Mouse (Mus musculus): Measurements from ENCODE around the gene Adgrd1.

Gene Adgrd1

GRCm38 (mm10) chr5:129218537-129218981 lies 122.0 kb downstream of the Adgrd1 start:
- Histone ChIP-seq H3K4me1 (replicated peaks; ENCODE audit: low read depth, low read length) (peaks cover 56% of the 10 kb centered on the region), H3K9me3 (ENCODE audit: low read length) (peaks cover 8% of the 10 kb centered on the region; the same call in 1 of the 2 replicates), H3K4me3 (replicated peaks; ENCODE audit: low read length) (peak overlapping the region; percentile 39; the same call in 1 of the 2 replicates), H3K36me3 (ENCODE audit: insufficient read depth, low read length) (no peaks in the 10 kb centered on the region), H3K27me3 (ENCODE audit: insufficient read depth, low read length) (peaks cover 9% of the 10 kb centered on the region)
- TF ChIP-seq CTCF (conservative IDR thresholded peaks at IDR 0.05; ENCODE audit: low read length) (no peak), NANOG (IDR thresholded peaks at IDR 0.05; ENCODE audit: borderline replicate concordance, low read length) (no peak), POU5F1 (IDR thresholded peaks at IDR 0.05; ENCODE audit: borderline replicate concordance, low read length) (no peak)

- peaks cover 49% of the 10 kb centered on the region for H3K4me1 ChIP-seq (replicated peaks; ENCODE audit: low read depth, low read length)
- H3K27me3 ChIP-seq (ENCODE audit: insufficient read depth, low read length): peaks cover 10% of the 10 kb centered on the region
- peak; percentile 57 for TF ChIP-seq CTCF (conservative IDR thresholded peaks at IDR 0.05; ENCODE audit: low read length)
- no peak for TF ChIP-seq POU5F1 (IDR thresholded peaks at IDR 0.05; ENCODE audit: borderline replicate concordance, low read length)
- no peak for TF ChIP-seq NANOG (IDR thresholded peaks at IDR 0.05; ENCODE audit: borderline replicate concordance, low read length)
- peaks cover 8% of the 10 kb centered on the region; the same call in 1 of the 2 replicates for H3K9me3 ChIP-seq (ENCODE audit: low read length)
- no peak overlapping the region for H3K4me3 ChIP-seq (replicated peaks; ENCODE audit: low read length)
- no peaks in the 10 kb centered on the region for H3K36me3 ChIP-seq (ENCODE audit: insufficient read depth, low read length)
These were observed 122.7 kb downstream of the Adgrd1 start for GRCm38 (mm10) chr5:129219178-129219760.

- Histone ChIP-seq H3K4me1 (replicated peaks; ENCODE audit: low read depth, low read length) (peaks cover 17% of the 10 kb centered on the region), H3K27me3 (ENCODE audit: insufficient read depth, low read length) (peaks cover 26% of the 10 kb centered on the region), H3K4me3 (replicated peaks; ENCODE audit: low read length) (no peak overlapping the region), H3K36me3 (ENCODE audit: insufficient read depth, low read length) (no peaks in the 10 kb centered on the region), H3K9me3 (ENCODE audit: low read length) (peaks cover 8% of the 10 kb centered on the region)
- no peak for TF ChIP-seq POU5F1 (IDR thresholded peaks at IDR 0.05; ENCODE audit: borderline replicate concordance, low read length)
- no peak for TF ChIP-seq NANOG (IDR thresholded peaks at IDR 0.05; ENCODE audit: borderline replicate concordance, low read length)
- no peak for TF ChIP-seq CTCF (conservative IDR thresholded peaks at IDR 0.05; ENCODE audit: low read length)
These were observed 129.4 kb downstream of the Adgrd1 start for GRCm38 (mm10) chr5:129225810-129226450.

DNA sequence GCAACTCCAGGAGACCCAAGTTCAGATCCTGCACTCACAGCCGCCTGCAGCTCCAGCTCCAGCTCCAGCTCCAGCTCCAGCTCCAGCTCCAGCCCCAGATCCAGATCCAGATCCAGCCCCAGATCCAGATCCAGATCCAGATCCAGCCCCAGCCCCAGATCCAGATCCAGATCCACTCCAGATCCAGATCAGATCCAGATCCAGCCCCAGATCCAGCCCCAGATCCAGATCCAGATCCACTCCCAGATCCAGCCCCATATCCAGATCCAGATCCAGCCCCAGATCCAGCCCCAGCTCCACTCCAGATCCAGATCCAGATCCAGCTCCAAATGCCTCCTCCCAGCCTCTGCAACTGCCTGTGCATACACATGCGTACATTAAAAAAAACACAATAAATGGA lies 131.6 kb downstream of the Adgrd1 start:
- TF ChIP-seq CTCF (conservative IDR thresholded peaks at IDR 0.05; ENCODE audit: low read length) (no peak), NANOG (IDR thresholded peaks at IDR 0.05; ENCODE audit: borderline replicate concordance, low read length) (no peak), POU5F1 (IDR thresholded peaks at IDR 0.05; ENCODE audit: borderline replicate concordance, low read length) (no peak)
- Histone ChIP-seq H3K27me3 (ENCODE audit: insufficient read depth, low read length) (peaks cover 26% of the 10 kb centered on the region), H3K9me3 (ENCODE audit: low read length) (peaks cover 14% of the 10 kb centered on the region), H3K4me1 (replicated peaks; ENCODE audit: low read depth, low read length) (peaks cover 10% of the 10 kb centered on the region), H3K36me3 (ENCODE audit: insufficient read depth, low read length) (no peaks in the 10 kb centered on the region), H3K4me3 (replicated peaks; ENCODE audit: low read length) (no peak overlapping the region)

DNA sequence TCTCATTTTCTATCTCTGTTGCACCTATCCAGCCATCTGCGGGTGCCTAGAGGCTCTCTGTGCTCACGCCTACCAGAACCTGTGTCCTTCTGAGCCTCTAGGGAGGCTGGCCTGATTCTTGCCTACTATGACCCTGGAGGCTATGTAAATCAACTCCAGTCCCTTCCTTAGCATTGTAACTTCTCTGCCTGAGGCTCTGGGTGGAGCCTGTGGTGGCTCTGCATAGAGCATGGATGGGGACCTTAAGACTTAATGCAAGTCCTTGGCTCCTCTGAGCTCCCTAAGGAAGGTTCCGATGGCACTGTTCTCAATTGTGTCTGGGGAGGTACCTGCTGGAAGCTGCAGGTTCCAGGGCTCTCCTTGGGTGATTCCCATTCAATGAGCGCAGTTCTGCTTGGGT lies 136.8 kb downstream of the Adgrd1 start:
- Histone ChIP-seq H3K4me3 (replicated peaks; ENCODE audit: low read length) (no peak overlapping the region), H3K9me3 (ENCODE audit: low read length) (peaks cover 57% of the 10 kb centered on the region), H3K36me3 (ENCODE audit: insufficient read depth, low read length) (no peaks in the 10 kb centered on the region), H3K27me3 (ENCODE audit: insufficient read depth, low read length) (peaks cover under 1% of the 10 kb centered on the region; the same call in 1 of the 2 replicates), H3K4me1 (replicated peaks; ENCODE audit: low read depth, low read length) (peaks cover 8% of the 10 kb centered on the region)
- TF ChIP-seq NANOG (IDR thresholded peaks at IDR 0.05; ENCODE audit: borderline replicate concordance, low read length) (no peak), POU5F1 (IDR thresholded peaks at IDR 0.05; ENCODE audit: borderline replicate concordance, low read length) (no peak), CTCF (conservative IDR thresholded peaks at IDR 0.05; ENCODE audit: low read length) (no peak)

- peaks cover 62% of the 10 kb centered on the region for H3K9me3 ChIP-seq (ENCODE audit: low read length)
- peaks cover 6% of the 10 kb centered on the region; the same call in 1 of the 2 replicates for H3K27me3 ChIP-seq (ENCODE audit: insufficient read depth, low read length)
- TF ChIP-seq CTCF (conservative IDR thresholded peaks at IDR 0.05; ENCODE audit: low read length): no peak
- no peak for TF ChIP-seq NANOG (IDR thresholded peaks at IDR 0.05; ENCODE audit: borderline replicate concordance, low read length)
- no peak for TF ChIP-seq POU5F1 (IDR thresholded peaks at IDR 0.05; ENCODE audit: borderline replicate concordance, low read length)
- H3K36me3 ChIP-seq (ENCODE audit: insufficient read depth, low read length): no peaks in the 10 kb centered on the region
- peaks cover 8% of the 10 kb centered on the region for H3K4me1 ChIP-seq (replicated peaks; ENCODE audit: low read depth, low read length)
- no peak overlapping the region for H3K4me3 ChIP-seq (replicated peaks; ENCODE audit: low read length)
These were observed 137.4 kb downstream of the Adgrd1 start for GRCm38 (mm10) chr5:129233881-129234432.

GRCm38 (mm10) chr5:129236366-129236765 lies 139.8 kb downstream of the Adgrd1 start:
- no peak for TF ChIP-seq POU5F1 (IDR thresholded peaks at IDR 0.05; ENCODE audit: borderline replicate concordance, low read length)
- no peak for TF ChIP-seq NANOG (IDR thresholded peaks at IDR 0.05; ENCODE audit: borderline replicate concordance, low read length)
- no peak for TF ChIP-seq CTCF (conservative IDR thresholded peaks at IDR 0.05; ENCODE audit: low read length)
- no peak overlapping the region for H3K4me3 ChIP-seq (replicated peaks; ENCODE audit: low read length)
- H3K4me1 ChIP-seq (replicated peaks; ENCODE audit: low read depth, low read length): peaks cover 12% of the 10 kb centered on the region
- H3K9me3 ChIP-seq (ENCODE audit: low read length): peaks cover 72% of the 10 kb centered on the region
- peaks cover 16% of the 10 kb centered on the region for H3K27me3 ChIP-seq (ENCODE audit: insufficient read depth, low read length)
- no peaks in the 10 kb centered on the region for H3K36me3 ChIP-seq (ENCODE audit: insufficient read depth, low read length)

- no peak for TF ChIP-seq NANOG (IDR thresholded peaks at IDR 0.05; ENCODE audit: borderline replicate concordance, low read length)
- no peak for TF ChIP-seq POU5F1 (IDR thresholded peaks at IDR 0.05; ENCODE audit: borderline replicate concordance, low read length)
- TF ChIP-seq CTCF (conservative IDR thresholded peaks at IDR 0.05; ENCODE audit: low read length): no peak
- Histone ChIP-seq H3K9me3 (ENCODE audit: low read length) (peaks cover 37% of the 10 kb centered on the region), H3K36me3 (ENCODE audit: insufficient read depth, low read length) (no peaks in the 10 kb centered on the region), H3K27me3 (ENCODE audit: insufficient read depth, low read length) (peaks cover 23% of the 10 kb centered on the region), H3K4me3 (replicated peaks; ENCODE audit: low read length) (no peak overlapping the region), H3K4me1 (replicated peaks; ENCODE audit: low read depth, low read length) (peaks cover 51% of the 10 kb centered on the region)
These were observed 145.3 kb downstream of the Adgrd1 start for GRCm38 (mm10) chr5:129241865-129242264.

All from E14TG2a.4 (cell line).